Mouse (Mus musculus) ES-Bruce4 (cell line): ENCODE data around the gene Cacng4.

Experiments
- CTCF ChIP-seq: IDR thresholded peaks from one replicate; pipeline ENCODE4 v1.8.1; 2011; ENCODE audit warnings: low read depth, low read length
- POLR2A ChIP-seq: IDR thresholded peaks from one replicate; pipeline ENCODE4 v1.8.1; 2011; ENCODE audit warnings: low read length; ENCODE audit not compliant: insufficient read depth

GRCm38 (mm10) chr11:107686290-107686689, 108.1 kb downstream of the Cacng4 start:
- no peak for TF ChIP-seq CTCF
- TF ChIP-seq POLR2A: no peak
